Mouse (Mus musculus): ENCODE data around the gene Hmgcs1. TPM values are rescaled to one million over a fixed set of nuclear protein-coding genes. Genes with fewer than 3 reads are reported as not detected.

Hmgcs1 gene
- total RNA-seq, 2 experiments from 2014 or later = 107 to 115 TPM

DNA sequence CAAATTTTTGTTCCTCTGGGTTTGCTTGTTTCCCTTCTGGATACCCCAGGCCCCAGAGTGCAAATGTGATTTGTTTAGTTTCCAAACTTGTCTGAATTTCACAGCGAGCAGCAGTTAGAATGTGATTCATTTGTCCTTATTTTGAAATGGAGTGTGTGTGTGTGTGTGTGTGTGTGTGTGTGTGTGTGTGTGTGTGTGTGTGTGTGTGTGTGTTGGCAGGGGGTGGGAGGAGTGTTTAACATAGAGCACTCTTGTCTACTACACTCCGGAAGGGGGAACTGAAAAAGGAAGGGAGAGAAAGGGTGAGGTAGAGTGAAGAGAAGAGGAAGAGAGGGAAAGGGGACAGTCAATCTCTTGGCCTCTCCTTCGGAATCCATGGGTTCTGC lies 64.4 kb downstream of the Hmgcs1 start:
- no peak for DNase-seq

DNA sequence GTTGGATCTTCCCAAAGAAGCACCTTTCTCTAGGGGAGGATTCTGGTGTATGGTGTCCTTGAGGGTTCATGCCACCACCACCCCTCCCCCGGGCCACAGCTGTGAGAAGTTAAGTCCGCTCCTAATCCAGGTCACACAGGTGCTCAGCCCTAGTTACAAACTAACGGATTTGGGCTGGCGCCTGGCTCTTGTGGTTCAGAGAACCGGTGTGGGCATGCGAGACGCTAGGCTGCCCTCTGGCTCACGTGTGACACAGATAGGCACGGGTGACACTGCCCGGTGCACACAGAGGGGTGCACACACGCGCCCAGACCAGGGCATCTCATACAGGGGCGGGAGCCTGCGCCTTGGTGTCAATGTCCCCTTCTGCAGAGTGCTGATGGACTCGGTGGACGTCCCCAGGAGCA lies 65.0 kb downstream of the Hmgcs1 start:
- DNase-seq = peak; percentile 12

DNA sequence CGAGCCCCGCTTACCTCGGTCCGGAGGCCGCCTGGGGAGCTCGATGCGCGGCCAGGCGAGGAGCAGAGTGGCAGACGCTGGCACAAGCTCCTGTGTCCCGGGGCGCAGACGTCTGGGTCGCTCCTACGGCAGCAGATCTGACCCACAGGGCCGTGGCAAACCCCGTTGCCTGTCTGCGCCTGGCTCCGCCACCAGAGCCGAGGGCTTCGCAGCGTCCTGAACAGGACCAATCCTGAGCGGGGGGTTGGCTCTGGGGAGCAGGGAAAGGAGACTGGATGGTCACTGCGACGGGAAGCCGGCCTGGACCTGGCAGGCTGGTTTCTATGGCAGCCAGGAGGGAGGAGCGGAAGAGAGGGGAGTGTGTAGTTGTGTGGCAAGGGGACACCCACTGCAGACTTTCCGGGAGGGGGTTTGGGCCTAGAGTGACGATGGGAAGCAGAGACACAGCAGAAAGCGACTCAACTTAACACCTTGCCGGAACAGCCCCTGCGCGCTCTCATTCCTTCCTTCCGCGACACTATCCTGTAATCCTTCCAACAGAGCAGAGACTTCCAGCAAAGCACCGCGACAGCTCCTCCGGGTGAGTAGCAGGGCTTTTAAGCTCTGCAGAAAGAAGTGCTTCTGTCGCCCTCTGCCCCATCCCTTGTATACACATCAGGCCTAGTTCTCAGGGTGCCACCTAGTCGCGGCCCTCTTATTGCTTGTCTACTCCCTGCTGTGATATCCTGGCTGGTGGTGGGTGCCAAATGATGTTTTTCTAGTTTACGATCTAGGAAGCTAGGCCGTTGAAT lies 65.7 kb downstream of the Hmgcs1 start, which contains the start of gene Nim1k:
Gene Nim1k, minus strand, starts transcription at position 202 of the 791 bp plus-strand sequence.
- DNase-seq = peak; percentile 81

DNA sequence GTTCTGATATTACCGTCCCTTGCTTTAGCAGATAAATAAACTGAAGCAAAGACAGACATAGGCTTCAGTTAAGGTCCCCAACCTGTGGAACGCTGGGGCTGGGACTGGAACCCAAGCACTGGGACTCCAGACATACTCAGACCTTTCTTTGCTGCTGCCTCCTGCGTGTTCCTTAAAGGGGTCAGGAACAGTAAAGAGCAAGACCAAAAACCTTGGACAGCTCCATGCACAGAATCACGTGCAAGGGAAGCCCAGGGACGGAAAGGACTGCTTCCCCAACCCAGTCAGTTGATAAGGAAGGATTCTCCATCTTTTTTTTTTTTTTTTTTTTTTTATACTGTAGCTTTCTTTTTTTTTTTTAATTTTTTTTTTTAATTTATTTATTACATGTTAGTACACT lies 66.7 kb downstream of the Hmgcs1 start:
- DNase-seq = peak; percentile 16

Other genes with a start within 250 kb of the Hmgcs1 start
- gene 4833420G17Rik, start 227.6 kb upstream of the Hmgcs1 start, total RNA-seq (2021) = 10 to 100 TPM; 14.1 to 16.3 TPM
- 1 to 10 TPM; 7.6 to 9.0 TPM for gene Tmem267, start 202.3 kb upstream of the Hmgcs1 start, total RNA-seq (2021)
- 1 to 10 TPM; 1.3 to 2.0 TPM for gene 3110070M22Rik, start 202.0 kb upstream of the Hmgcs1 start, total RNA-seq (2021)
- under 1 TPM; 0.07 to 0.14 TPM for gene Ccl28, start 66.6 kb upstream of the Hmgcs1 start, total RNA-seq (2021)
- gene Nim1k, start 65.5 kb downstream of the Hmgcs1 start, total RNA-seq (2021) = under 1 TPM; 0.68 to 0.69 TPM
- 10 to 100 TPM; 29.4 to 32.6 TPM for gene Zfp131, start 100.5 kb downstream of the Hmgcs1 start, total RNA-seq (2021)
- gene AF067063, start 139.8 kb downstream of the Hmgcs1 start, total RNA-seq (2021) = not detected
- not detected for gene D13Ertd608e, start 145.6 kb downstream of the Hmgcs1 start, total RNA-seq (2021)
- gene Tcstv1, start 204.4 kb downstream of the Hmgcs1 start, total RNA-seq (2021) = not detected
- not detected for gene Gm21761, start 238.9 kb downstream of the Hmgcs1 start, total RNA-seq (2021)

All from heart, postnatal 4 days (tissue).